Mouse (Mus musculus): ENCODE data around the gene Gramd4. TPM values are rescaled to one million over a fixed set of nuclear protein-coding genes. Genes with fewer than 3 reads are reported as not detected.
A peak's percentile ranks its signal among the peaks of the same experiment; 100 is the strongest.

The Gramd4 gene
- polyA plus RNA-seq, 1 experiment from 2014 or later, result 8.6 TPM

- H3K36me3 ChIP-seq (ENCODE audit: insufficient read depth), result no peaks in the 10 kb centered on the region
- 12% methylated on average over 9 of the region's 9 CpGs for WGBS
- ATAC-seq (ENCODE audit: insufficient read depth), result peak; percentile 45
- TF ChIP-seq CTCF (IDR thresholded peaks at IDR 0.05; ENCODE audit: low read depth), result no peak
- no peak overlapping the region for H3K4me3 ChIP-seq (ENCODE audit: low read depth, low read length)
- peak overlapping the region; percentile 32; the same call in 1 of the 2 replicates for H3K4me2 ChIP-seq
- no peak overlapping the region for H3K9ac ChIP-seq
- H3K4me1 ChIP-seq (ENCODE audit: insufficient read depth), result peaks cover 14% of the 10 kb centered on the region
- H3K27ac ChIP-seq (ENCODE audit: low read depth), result peak overlapping the region; percentile 50; the same call in 1 of the 2 replicates
- no peaks in the 10 kb centered on the region for H3K9me3 ChIP-seq (ENCODE audit: low read depth, low read length)
- no peaks in the 10 kb centered on the region for H3K27me3 ChIP-seq (ENCODE audit: insufficient read depth, low read length)
- DNase-seq, result peak; percentile 71
Measured at GRCm38 (mm10) chr15:86113342-86113710, 55.8 kb downstream of the Gramd4 start.

- no peak overlapping the region for H3K27ac ChIP-seq (ENCODE audit: low read depth)
- no peak overlapping the region for H3K4me2 ChIP-seq
- H3K4me3 ChIP-seq (ENCODE audit: low read depth, low read length), result no peak overlapping the region
- no peak for DNase-seq
- 48% methylated on average over 5 of the region's 5 CpGs for WGBS
- H3K9ac ChIP-seq, result no peak overlapping the region
- no peaks in the 10 kb centered on the region for H3K9me3 ChIP-seq (ENCODE audit: low read depth, low read length)
- TF ChIP-seq CTCF (IDR thresholded peaks at IDR 0.05; ENCODE audit: low read depth), result no peak
- no peaks in the 10 kb centered on the region for H3K27me3 ChIP-seq (ENCODE audit: insufficient read depth, low read length)
- ATAC-seq (ENCODE audit: insufficient read depth), result no peak
- 0 out of 2 replicates have a peak, but pooled peaks cover 4% of the 10 kb centered on the region for H3K36me3 ChIP-seq (ENCODE audit: insufficient read depth)
- peaks cover 14% of the 10 kb centered on the region for H3K4me1 ChIP-seq (ENCODE audit: insufficient read depth)
Measured at GRCm38 (mm10) chr15:86116421-86116820, 58.9 kb downstream of the Gramd4 start.

GRCm38 (mm10) chr15:86117115-86118100 lies 59.9 kb downstream of the Gramd4 start:
- ATAC-seq (ENCODE audit: insufficient read depth) (no peak), DNase-seq (no peak)
- Histone ChIP-seq H3K27me3 (ENCODE audit: insufficient read depth, low read length) (no peaks in the 10 kb centered on the region), H3K9ac (no peak overlapping the region), H3K36me3 (ENCODE audit: insufficient read depth) (peaks cover 10% of the 10 kb centered on the region; the same call in 1 of the 2 replicates), H3K9me3 (ENCODE audit: low read depth, low read length) (no peaks in the 10 kb centered on the region), H3K4me2 (no peak overlapping the region), H3K4me1 (ENCODE audit: insufficient read depth) (peaks cover 14% of the 10 kb centered on the region), H3K27ac (ENCODE audit: low read depth) (no peak overlapping the region), H3K4me3 (ENCODE audit: low read depth, low read length) (no peak overlapping the region)
- TF ChIP-seq CTCF (IDR thresholded peaks at IDR 0.05; ENCODE audit: low read depth), result no peak
- WGBS, result 55% methylated on average over 14 of the region's 15 CpGs

- Histone ChIP-seq H3K36me3 (ENCODE audit: insufficient read depth) (peaks cover 14% of the 10 kb centered on the region; the same call in 1 of the 2 replicates), H3K9ac (no peak overlapping the region), H3K4me3 (ENCODE audit: low read depth, low read length) (no peak overlapping the region), H3K4me1 (ENCODE audit: insufficient read depth) (no peaks in the 10 kb centered on the region), H3K4me2 (no peak overlapping the region), H3K27ac (ENCODE audit: low read depth) (no peak overlapping the region), H3K9me3 (ENCODE audit: low read depth, low read length) (no peaks in the 10 kb centered on the region), H3K27me3 (ENCODE audit: insufficient read depth, low read length) (no peaks in the 10 kb centered on the region)
- no peak for DNase-seq
- no peak for TF ChIP-seq CTCF (IDR thresholded peaks at IDR 0.05; ENCODE audit: low read depth)
- ATAC-seq (ENCODE audit: insufficient read depth), result no peak
- 78% methylated on average over 7 of the region's 7 CpGs for WGBS
Measured at GRCm38 (mm10) chr15:86119186-86119585, 61.7 kb downstream of the Gramd4 start.

GRCm38 (mm10) chr15:86122261-86122949 lies 64.9 kb downstream of the Gramd4 start:
- ATAC-seq (ENCODE audit: insufficient read depth), result no peak
- DNase-seq, result no peak
- H3K9ac ChIP-seq, result no peak overlapping the region

GRCm38 (mm10) chr15:86123409-86123808 lies 65.9 kb downstream of the Gramd4 start:
- TF ChIP-seq CTCF (IDR thresholded peaks at IDR 0.05; ENCODE audit: low read depth), result no peak
- no peaks in the 10 kb centered on the region for H3K9me3 ChIP-seq (ENCODE audit: low read depth, low read length)
- no peak overlapping the region for H3K27ac ChIP-seq (ENCODE audit: low read depth)
- ATAC-seq (ENCODE audit: insufficient read depth), result no peak
- DNase-seq, result no peak
- H3K4me1 ChIP-seq (ENCODE audit: insufficient read depth), result no peaks in the 10 kb centered on the region
- no peak overlapping the region for H3K4me3 ChIP-seq (ENCODE audit: low read depth, low read length)
- no peak overlapping the region for H3K4me2 ChIP-seq
- H3K36me3 ChIP-seq (ENCODE audit: insufficient read depth), result peaks cover 28% of the 10 kb centered on the region; the same call in 1 of the 2 replicates
- no peaks in the 10 kb centered on the region for H3K27me3 ChIP-seq (ENCODE audit: insufficient read depth, low read length)
- 86% methylated on average over 4 of the region's 4 CpGs for WGBS
- no peak overlapping the region for H3K9ac ChIP-seq

More at GRCm38 (mm10) chr15:86122261-86122949, 64.9 kb downstream of the Gramd4 start:
- Histone ChIP-seq H3K27me3 (ENCODE audit: insufficient read depth, low read length) (no peaks in the 10 kb centered on the region), H3K27ac (ENCODE audit: low read depth) (no peak overlapping the region), H3K4me2 (no peak overlapping the region), H3K9me3 (ENCODE audit: low read depth, low read length) (no peaks in the 10 kb centered on the region), H3K36me3 (ENCODE audit: insufficient read depth) (peaks cover 21% of the 10 kb centered on the region; the same call in 1 of the 2 replicates), H3K4me1 (ENCODE audit: insufficient read depth) (no peaks in the 10 kb centered on the region), H3K4me3 (ENCODE audit: low read depth, low read length) (no peak overlapping the region)
- whole genome bisulfite sequencing, result 85% methylated on average over 9 of the region's 9 CpGs
- TF ChIP-seq CTCF (IDR thresholded peaks at IDR 0.05; ENCODE audit: low read depth), result no peak

- no peak overlapping the region for H3K4me3 ChIP-seq (ENCODE audit: low read depth, low read length)
- no peak overlapping the region for H3K27ac ChIP-seq (ENCODE audit: low read depth)
- ATAC-seq (ENCODE audit: insufficient read depth), result peak; percentile 5; the same call in 1 of the 2 replicates
- H3K9ac ChIP-seq, result no peak overlapping the region
- H3K27me3 ChIP-seq (ENCODE audit: insufficient read depth, low read length), result no peaks in the 10 kb centered on the region
- WGBS, result 42% methylated on average over 1 of the region's 1 CpGs
- H3K4me1 ChIP-seq (ENCODE audit: insufficient read depth), result no peaks in the 10 kb centered on the region
- no peak overlapping the region for H3K4me2 ChIP-seq
- DNase-seq, result peak; percentile 86
- H3K9me3 ChIP-seq (ENCODE audit: low read depth, low read length), result no peaks in the 10 kb centered on the region
- peak; percentile 79 for TF ChIP-seq CTCF (IDR thresholded peaks at IDR 0.05; ENCODE audit: low read depth)
- H3K36me3 ChIP-seq (ENCODE audit: insufficient read depth), result peaks cover 37% of the 10 kb centered on the region; the same call in 1 of the 2 replicates
Measured at GRCm38 (mm10) chr15:86124359-86124758, 66.9 kb downstream of the Gramd4 start.
